In genomic region chr7:99316207-99316606, GRCm38 (mm10) we compare ENCODE assay signal across 30 mouse cellular contexts. TPM values are rescaled to one million over a fixed set of nuclear protein-coding genes. Genes with fewer than 3 reads are reported as not detected.
A peak's percentile ranks its signal among the peaks of the same experiment; 100 is the strongest.
DNase-seq lines count a peak whose midpoint lies in the region; ATAC-seq and TF ChIP-seq lines count a peak whose summit lies in the region.
"Had no signal": no experiment of that assay in that cellular context is flagged by ENCODE, and none has a peak within 500 bp of the region (broad histone marks: within the 10 kb centered on the region; RNA-seq: fewer than 3 reads in every experiment).

No protein-coding gene starts in this region.

- peaks cover 34% of the 10 kb centered on the region for H3K36me3 ChIP-seq in hindbrain, embryonic 10.5 days
- H3K36me3 ChIP-seq in hindbrain, embryonic 14.5 days (replicated peaks; ENCODE audit: control insufficient read depth, insufficient read depth) = peaks cover 35% of the 10 kb centered on the region
- peaks cover 14% of the 10 kb centered on the region for H3K36me3 ChIP-seq in midbrain, embryonic 16.5 days (ENCODE audit: control insufficient read depth, insufficient read depth, low read length)
- peaks cover 34% of the 10 kb centered on the region for H3K36me3 ChIP-seq in midbrain, postnatal 0 days (ENCODE audit: insufficient read depth, low read length)
- no peaks in the 10 kb centered on the region for H3K36me3 ChIP-seq in stomach, postnatal 0 days (ENCODE audit: control insufficient read depth, insufficient read depth, low read length)
- H3K36me3 ChIP-seq in intestine, embryonic 16.5 days (ENCODE audit: control insufficient read depth, insufficient read depth, low read length) = no peaks in the 10 kb centered on the region
- H3K36me3 ChIP-seq: embryonic facial prominence, embryonic 13.5 days; limb, embryonic 10.5 days; limb, embryonic 15.5 days; liver, embryonic 13.5 days had no signal

- H3K27ac ChIP-seq in hindbrain, embryonic 10.5 days = peak overlapping the region; percentile 66; the same call in 1 of the 2 replicates
- H3K27ac ChIP-seq in hindbrain, embryonic 14.5 days = no peak overlapping the region
- H3K27ac ChIP-seq in midbrain, embryonic 16.5 days (ENCODE audit: low read length) = 0 out of 2 replicates have a peak overlapping the region, but pooled peaks have one; percentile 2
- H3K27ac ChIP-seq in midbrain, postnatal 0 days (ENCODE audit: low read depth, low read length) = no peak overlapping the region
- 0 out of 2 replicates have a peak overlapping the region, but pooled peaks have one; percentile 40 for H3K27ac ChIP-seq in stomach, postnatal 0 days (replicated peaks)
- H3K27ac ChIP-seq in intestine, embryonic 16.5 days (ENCODE audit: low read length) = no peak overlapping the region
- H3K27ac ChIP-seq: embryonic facial prominence, embryonic 13.5 days; heart, adult 2 months; hindbrain, embryonic 12.5 days; limb, embryonic 10.5 days; limb, embryonic 15.5 days; liver, embryonic 13.5 days; midbrain, embryonic 12.5 days had no signal

- no peak for TF ChIP-seq CTCF in midbrain, postnatal 0 days (IDR thresholded peaks at IDR 0.05)
- TF ChIP-seq CTCF in stomach, postnatal 0 days (IDR thresholded peaks at IDR 0.05; ENCODE audit: low read depth) = no peak

- H3K4me3 ChIP-seq in hindbrain, embryonic 10.5 days = no peak overlapping the region
- no peak overlapping the region for H3K4me3 ChIP-seq in hindbrain, embryonic 14.5 days (replicated peaks; ENCODE audit: low read length)
- H3K4me3 ChIP-seq in midbrain, embryonic 16.5 days (ENCODE audit: low read depth, low read length) = no peak overlapping the region
- no peak overlapping the region for H3K4me3 ChIP-seq in midbrain, postnatal 0 days (ENCODE audit: low read depth, low read length)
- H3K4me3 ChIP-seq in stomach, postnatal 0 days (ENCODE audit: low read depth, low read length) = no peak overlapping the region
- no peak overlapping the region for H3K4me3 ChIP-seq in intestine, embryonic 16.5 days (ENCODE audit: low read length)
- H3K4me3 ChIP-seq: embryonic facial prominence, embryonic 13.5 days; heart, adult 2 months; hindbrain, embryonic 12.5 days; limb, embryonic 10.5 days; limb, embryonic 15.5 days; liver, embryonic 13.5 days; megakaryocyte, embryonic 14.5 days; midbrain, embryonic 12.5 days had no signal

- peaks cover 16% of the 10 kb centered on the region; the same call in 1 of the 2 replicates for H3K27me3 ChIP-seq in hindbrain, embryonic 10.5 days (ENCODE audit: insufficient read depth, poor library complexity, severe bottlenecking)
- H3K27me3 ChIP-seq in hindbrain, embryonic 14.5 days (ENCODE audit: control insufficient read depth, insufficient read depth, low read length) = no peaks in the 10 kb centered on the region
- no peaks in the 10 kb centered on the region for H3K27me3 ChIP-seq in midbrain, embryonic 16.5 days (ENCODE audit: control insufficient read depth, insufficient read depth, low read depth, low read length)
- no peaks in the 10 kb centered on the region for H3K27me3 ChIP-seq in midbrain, postnatal 0 days (ENCODE audit: insufficient read depth, low read length)
- no peaks in the 10 kb centered on the region for H3K27me3 ChIP-seq in stomach, postnatal 0 days (ENCODE audit: control insufficient read depth, insufficient read depth, low read length)
- no peaks in the 10 kb centered on the region for H3K27me3 ChIP-seq in intestine, embryonic 16.5 days (replicated peaks; ENCODE audit: control insufficient read depth, insufficient read depth, low read length)
- H3K27me3 ChIP-seq: hindbrain, embryonic 12.5 days; Patski had no signal

- H3K9me3 ChIP-seq in hindbrain, embryonic 10.5 days = no peaks in the 10 kb centered on the region
- no peaks in the 10 kb centered on the region for H3K9me3 ChIP-seq in hindbrain, embryonic 14.5 days (ENCODE audit: control insufficient read depth, low read length)
- H3K9me3 ChIP-seq in midbrain, embryonic 16.5 days (replicated peaks; ENCODE audit: control insufficient read depth, low read length, poor library complexity, severe bottlenecking) = no peaks in the 10 kb centered on the region
- H3K9me3 ChIP-seq in midbrain, postnatal 0 days (ENCODE audit: low read length) = no peaks in the 10 kb centered on the region
- no peaks in the 10 kb centered on the region for H3K9me3 ChIP-seq in stomach, postnatal 0 days (ENCODE audit: control insufficient read depth, low read length)
- H3K9me3 ChIP-seq in intestine, embryonic 16.5 days (ENCODE audit: control insufficient read depth, low read length) = no peaks in the 10 kb centered on the region
- H3K9me3 ChIP-seq: embryonic facial prominence, embryonic 13.5 days; hindbrain, embryonic 12.5 days; limb, embryonic 10.5 days; limb, embryonic 15.5 days; liver, embryonic 13.5 days; megakaryocyte, embryonic 14.5 days; midbrain, embryonic 12.5 days had no signal

- peaks cover 81% of the 10 kb centered on the region for H3K4me1 ChIP-seq in hindbrain, embryonic 10.5 days (replicated peaks)
- peaks cover 44% of the 10 kb centered on the region for H3K4me1 ChIP-seq in hindbrain, embryonic 14.5 days (replicated peaks; ENCODE audit: control insufficient read depth, insufficient read depth, low read length)
- peaks cover 48% of the 10 kb centered on the region for H3K4me1 ChIP-seq in midbrain, embryonic 16.5 days (ENCODE audit: control insufficient read depth, insufficient read depth, low read length)
- H3K4me1 ChIP-seq in midbrain, postnatal 0 days (ENCODE audit: insufficient read depth, low read length) = peaks cover 27% of the 10 kb centered on the region
- H3K4me1 ChIP-seq in stomach, postnatal 0 days (replicated peaks; ENCODE audit: control insufficient read depth, insufficient read depth) = no peaks in the 10 kb centered on the region; the same call in 1 of the 2 replicates
- peaks cover 22% of the 10 kb centered on the region; the same call in 1 of the 2 replicates for H3K4me1 ChIP-seq in intestine, embryonic 16.5 days (ENCODE audit: control insufficient read depth, insufficient read depth, low read length)
- H3K4me1 ChIP-seq: liver, embryonic 13.5 days had no signal

- DNase-seq in hindbrain, embryonic 10.5 days (ENCODE audit: low spot score) = no peak
- no peak for DNase-seq in hindbrain, embryonic 14.5 days (ENCODE audit: low spot score)
- DNase-seq in midbrain, postnatal 0 days (ENCODE audit: low spot score) = no peak
- peak; percentile 41 for DNase-seq in lung, postnatal 10 days
- no peak for DNase-seq in stomach, postnatal 0 days (ENCODE audit: low spot score)
- DNase-seq in retina, postnatal 1 day = no peak
- DNase-seq: adrenal gland, postnatal 14 days; cerebellum, adult 11 months; cerebellum, adult 9-10 months; cerebellum, postnatal 36 days; embryo, embryonic 11 days; forebrain, postnatal 0 days; heart, adult 2 months; heart, postnatal 14 days; kidney, adult 8-10 months; kidney, postnatal 10 days; layer of hippocampus, adult 9-11 months; liver, embryonic 13.5 days; lung, embryonic 14.5 days had no signal

- WGBS in hindbrain, embryonic 10.5 days = 79% methylated on average over 7 of the region's 7 CpGs
- WGBS in hindbrain, embryonic 14.5 days = 87% methylated on average over 7 of the region's 7 CpGs
- 79% methylated on average over 7 of the region's 7 CpGs for WGBS in midbrain, embryonic 16.5 days
- 80% methylated on average over 7 of the region's 7 CpGs for WGBS in midbrain, postnatal 0 days
- 65% methylated on average over 7 of the region's 7 CpGs for WGBS in stomach, postnatal 0 days
- 68% methylated on average over 7 of the region's 7 CpGs for WGBS in intestine, embryonic 16.5 days

- ATAC-seq in hindbrain, embryonic 14.5 days (ENCODE audit: low FRiP score) = no peak
- no peak for ATAC-seq in midbrain, embryonic 16.5 days
- ATAC-seq in midbrain, postnatal 0 days (ENCODE audit: low FRiP score) = no peak
- no peak for ATAC-seq in stomach, postnatal 0 days (ENCODE audit: low FRiP score, low TSS enrichment)
- ATAC-seq in intestine, embryonic 16.5 days = no peak
- ATAC-seq: forebrain, postnatal 0 days; Patski had no signal

- TF ChIP-seq EP300 in stomach, postnatal 0 days (optimal IDR thresholded peaks at IDR 0.05) = no peak

- no peak overlapping the region for H3K9ac ChIP-seq in hindbrain, embryonic 14.5 days
- H3K9ac ChIP-seq in midbrain, embryonic 16.5 days (ENCODE audit: low read depth, low read length) = 0 out of 2 replicates have a peak overlapping the region, but pooled peaks have one; percentile 10
- H3K9ac ChIP-seq in midbrain, postnatal 0 days (replicated peaks; ENCODE audit: low read length, poor library complexity, severe bottlenecking) = no peak overlapping the region
- no peak overlapping the region for H3K9ac ChIP-seq in stomach, postnatal 0 days (ENCODE audit: low read length)
- H3K9ac ChIP-seq in intestine, embryonic 16.5 days (ENCODE audit: low read depth, low read length) = no peak overlapping the region
- H3K9ac ChIP-seq: embryonic facial prominence, embryonic 13.5 days; forebrain, postnatal 0 days; hindbrain, embryonic 12.5 days; limb, embryonic 15.5 days; liver, embryonic 13.5 days; lung, embryonic 14.5 days; midbrain, embryonic 12.5 days had no signal

- no peak overlapping the region for H3K4me2 ChIP-seq in hindbrain, embryonic 14.5 days (replicated peaks)
- no peak overlapping the region for H3K4me2 ChIP-seq in midbrain, embryonic 16.5 days (ENCODE audit: low read length)
- H3K4me2 ChIP-seq in midbrain, postnatal 0 days (ENCODE audit: low read depth, low read length, poor library complexity, severe bottlenecking) = no peak overlapping the region
- H3K4me2 ChIP-seq in stomach, postnatal 0 days (replicated peaks; ENCODE audit: low read depth) = no peak overlapping the region
- H3K4me2 ChIP-seq in intestine, embryonic 16.5 days (ENCODE audit: low read depth, low read length) = no peak overlapping the region
- H3K4me2 ChIP-seq: embryonic facial prominence, embryonic 13.5 days; hindbrain, embryonic 12.5 days; limb, embryonic 15.5 days; liver, embryonic 13.5 days; lung, embryonic 14.5 days; midbrain, embryonic 12.5 days had no signal

RNA-seq across cellular contexts. Expression of gene Serpinh1, which starts 36.8 kb away (rescaled TPM):
- 861 and 996 TPM in 2 replicates for polyA plus RNA-seq in hindbrain, embryonic 10.5 days (2016; fragmentation: Nextera tagmentation; extraction: Ambion mirVana)
- polyA plus RNA-seq in hindbrain, embryonic 14.5 days (2014; fragmentation: Nextera tagmentation; extraction: Ambion mirVana) = 122 and 128 TPM in 2 replicates
- 185 and 203 TPM in 2 replicates for polyA plus RNA-seq in midbrain, embryonic 16.5 days (2015; fragmentation: Nextera tagmentation; extraction: Ambion mirVana)
- total RNA-seq in midbrain, postnatal 0 days (2014; rRNA removed) = 151 and 160 TPM in 2 replicates
- polyA plus RNA-seq in midbrain, postnatal 0 days (2015; fragmentation: Nextera tagmentation; extraction: Ambion mirVana) = 114 and 125 TPM in 2 replicates
- polyA plus RNA-seq in stomach, postnatal 0 days (2015; fragmentation: Nextera tagmentation; extraction: Ambion mirVana) = 331 and 433 TPM in 2 replicates
- polyA plus RNA-seq in intestine, embryonic 16.5 days (2015; fragmentation: Nextera tagmentation; extraction: Ambion mirVana) = 903 and 983 TPM in 2 replicates
- total RNA-seq: MEL; monocyte, adult 5-6 weeks had no signal

RNA-seq across cellular contexts. Expression of gene Map6, which starts 49.0 kb away (rescaled TPM):
- 32.9 and 65.5 TPM in 2 replicates for polyA plus RNA-seq in hindbrain, embryonic 10.5 days (2016; fragmentation: Nextera tagmentation; extraction: Ambion mirVana)
- polyA plus RNA-seq in hindbrain, embryonic 14.5 days (2014; fragmentation: Nextera tagmentation; extraction: Ambion mirVana) = 122 and 135 TPM in 2 replicates
- polyA plus RNA-seq in midbrain, embryonic 16.5 days (2015; fragmentation: Nextera tagmentation; extraction: Ambion mirVana) = 140 and 155 TPM in 2 replicates
- total RNA-seq in midbrain, postnatal 0 days (2014; rRNA removed) = 326 and 332 TPM in 2 replicates
- polyA plus RNA-seq in midbrain, postnatal 0 days (2015; fragmentation: Nextera tagmentation; extraction: Ambion mirVana) = 117 and 126 TPM in 2 replicates
- 8.7 and 9.1 TPM in 2 replicates for polyA plus RNA-seq in stomach, postnatal 0 days (2015; fragmentation: Nextera tagmentation; extraction: Ambion mirVana)
- polyA plus RNA-seq in intestine, embryonic 16.5 days (2015; fragmentation: Nextera tagmentation; extraction: Ambion mirVana) = 3.5 and 4.2 TPM in 2 replicates
- total RNA-seq: MEL; monocyte, adult 5-6 weeks had no signal

Comparison
In these comparisons a context has a peak if more than half of its experiments do, and no peak if none do; other contexts are left out.
1. H3K27ac ChIP-seq: peak in hindbrain, embryonic 10.5 days (single experiment), midbrain, embryonic 16.5 days (single experiment) and stomach, postnatal 0 days (single experiment); none in hindbrain, embryonic 14.5 days (single experiment), midbrain, postnatal 0 days (single experiment) and intestine, embryonic 16.5 days (single experiment).